Mouse (Mus musculus): ENCODE measurements around the gene Gm13271.
"Not testable (repeated sequence)": the region's sequence is repeated elsewhere in the genome, so short reads cannot be mapped to it uniquely, and the experiment has no call there.

Gm13271 gene

DNA sequence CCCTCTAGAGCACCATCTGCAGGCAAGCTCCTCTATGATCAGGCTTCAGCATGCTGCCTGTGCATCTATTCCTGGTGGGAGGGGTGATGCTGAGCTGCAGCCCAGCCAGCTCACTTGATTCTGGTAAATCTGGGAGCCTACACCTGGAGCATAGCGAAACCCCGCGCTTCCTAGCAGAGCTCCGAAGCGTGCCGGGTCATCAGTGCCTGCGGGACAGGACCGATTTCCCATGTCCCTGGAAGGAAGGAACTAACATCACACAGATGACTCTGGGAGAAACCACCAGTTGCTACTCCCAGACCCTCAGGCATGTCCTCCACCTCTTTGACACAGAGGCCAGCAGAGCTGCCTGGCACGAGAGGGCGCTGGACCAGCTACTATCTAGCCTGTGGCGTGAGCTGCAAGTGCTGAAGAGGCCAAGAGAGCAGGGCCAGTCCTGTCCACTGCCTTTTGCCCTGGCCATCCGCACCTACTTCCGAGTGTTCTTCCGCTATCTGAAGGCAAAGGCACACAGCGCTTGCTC lies at the start of gene Gm13271:
Gene Gm13271, plus strand, starts transcription at position 51 of the 523 bp plus-strand sequence.
- in situ Hi-C loops (cut with MboI, MseI) = not testable (repeated sequence)

DNA sequence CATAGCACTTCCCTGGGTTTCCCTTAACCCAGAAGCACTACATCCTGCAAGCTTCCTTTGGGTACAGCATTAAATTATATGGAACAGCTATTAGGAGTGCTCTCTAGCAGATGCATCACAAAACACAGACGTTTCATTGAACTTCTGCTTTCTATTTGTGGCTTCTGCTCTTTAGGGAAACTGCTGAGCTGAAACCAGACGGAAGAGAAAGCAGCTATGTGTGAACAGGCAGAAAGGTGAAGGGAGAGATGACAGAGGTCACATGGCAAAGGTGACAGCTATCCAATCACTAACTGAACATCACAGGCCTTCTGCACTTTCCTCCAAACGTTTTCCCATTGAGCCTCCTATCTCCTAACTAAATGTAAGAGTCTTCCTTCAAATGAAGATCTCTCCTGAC lies 48.7 kb upstream of the Gm13271 start:
- in situ Hi-C loops (cut with MboI, MseI) = no loop called here

DNA sequence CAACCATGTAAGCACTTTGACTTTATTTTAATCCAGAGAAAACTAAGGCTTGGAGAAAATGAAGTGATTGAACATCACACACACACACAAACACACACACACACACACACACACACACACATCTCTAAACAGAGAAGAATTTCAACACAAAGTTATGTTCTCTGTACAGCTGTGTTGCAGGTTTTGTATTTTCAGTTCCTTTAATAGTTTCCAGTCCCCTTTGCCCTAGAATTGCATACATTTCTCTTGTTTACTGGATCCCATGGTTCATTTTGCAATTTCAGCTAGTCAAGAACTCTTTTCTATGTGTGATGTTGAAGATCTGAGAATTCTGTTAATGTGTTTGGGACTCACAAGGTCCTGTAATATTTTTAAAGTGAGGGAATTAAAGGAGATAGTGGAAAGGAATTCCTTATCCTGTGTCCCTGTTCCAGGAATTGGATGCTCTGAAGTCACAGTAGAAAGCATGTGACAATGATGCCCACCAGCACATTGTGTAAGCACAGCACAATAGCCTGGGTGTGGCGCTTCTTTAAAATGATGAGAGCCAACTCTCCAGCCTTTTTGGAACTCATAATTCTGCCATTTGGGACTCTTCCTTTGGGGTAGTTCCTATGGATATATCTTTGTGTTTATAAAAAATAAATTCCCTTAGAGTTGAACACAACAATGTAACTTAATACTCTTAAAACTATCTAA lies 47.4 kb upstream of the Gm13271 start:
- in situ Hi-C loops (cut with MboI, MseI) = no loop called here

GRCm38 (mm10) chr4:88714281-88714680 lies 40.4 kb upstream of the Gm13271 start:
- in situ Hi-C loops (cut with MboI, MseI) = no loop called here

DNA sequence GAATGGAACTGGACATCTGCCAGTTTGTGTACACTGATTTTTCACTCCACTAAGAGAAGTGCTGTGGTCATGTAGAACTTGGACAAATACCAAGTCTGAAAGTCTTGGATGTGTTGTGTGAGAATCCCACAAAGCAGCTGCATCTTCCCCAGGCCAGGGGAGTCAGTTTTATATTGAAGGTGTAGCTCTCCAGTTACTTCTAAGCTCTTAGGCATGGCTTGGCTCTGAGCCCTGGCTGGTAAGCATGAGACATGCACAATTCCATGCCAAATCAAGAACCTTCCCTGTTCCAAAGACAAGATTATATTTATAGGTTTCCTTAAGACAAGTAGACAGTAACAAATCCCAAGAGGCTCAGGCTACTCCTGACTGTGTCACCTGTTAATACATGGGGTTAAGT lies 39.6 kb upstream of the Gm13271 start:
- in situ Hi-C loops (cut with MboI, MseI) = no loop called here

- in situ Hi-C loops (cut with MboI, MseI) = no loop called here
Observed at GRCm38 (mm10) chr4:88718715-88719114, 36.0 kb upstream of the Gm13271 start.

- in situ Hi-C loops (cut with MboI, MseI) = loop anchor here (10.0 kb wide), 1 partner anchor 413 kb away; the partner anchor contains the start of gene Mtap
Observed at GRCm38 (mm10) chr4:88721791-88722721, 32.6 kb upstream of the Gm13271 start, which contains the start of the genes Gm26566 and Klhl9. Gene Gm26566, plus strand, starts transcription at chr4:88721805. Gene Klhl9, minus strand, starts transcription at chr4:88722465.

- in situ Hi-C loops (cut with MboI, MseI) = loop anchor here (10.0 kb wide), 1 partner anchor 411 kb away; the partner anchor contains the start of gene Mtap
Observed at GRCm38 (mm10) chr4:88723497-88724090, 31.1 kb upstream of the Gm13271 start.

DNA sequence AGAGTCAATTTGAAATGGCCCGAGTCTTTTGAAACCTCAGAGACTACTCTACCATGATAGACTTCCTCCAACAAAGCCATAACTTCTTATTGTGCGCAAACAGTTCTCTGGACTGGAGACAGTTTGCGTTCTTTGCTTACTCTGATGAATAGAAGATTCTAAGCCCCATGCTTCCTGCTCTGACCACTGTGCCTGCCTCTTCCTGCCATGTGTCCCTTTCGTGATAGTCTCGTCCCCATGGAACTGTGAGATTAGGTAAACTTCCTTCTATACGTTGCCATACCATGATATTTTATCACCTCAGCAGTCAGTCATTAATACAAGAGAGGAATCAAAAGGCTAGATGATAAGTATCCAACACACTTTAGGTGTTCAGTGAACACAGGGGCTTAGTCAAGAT lies 27.9 kb upstream of the Gm13271 start:
- in situ Hi-C loops (cut with MboI, MseI) = loop anchor here (10.0 kb wide), 1 partner anchor 408 kb away; the partner anchor contains the start of gene Mtap

GRCm38 (mm10) chr4:88727324-88727723 lies 27.3 kb upstream of the Gm13271 start:
- in situ Hi-C loops (cut with MboI, MseI) = loop anchor here (10.0 kb wide), 1 partner anchor 407 kb away; the partner anchor contains the start of gene Mtap

DNA sequence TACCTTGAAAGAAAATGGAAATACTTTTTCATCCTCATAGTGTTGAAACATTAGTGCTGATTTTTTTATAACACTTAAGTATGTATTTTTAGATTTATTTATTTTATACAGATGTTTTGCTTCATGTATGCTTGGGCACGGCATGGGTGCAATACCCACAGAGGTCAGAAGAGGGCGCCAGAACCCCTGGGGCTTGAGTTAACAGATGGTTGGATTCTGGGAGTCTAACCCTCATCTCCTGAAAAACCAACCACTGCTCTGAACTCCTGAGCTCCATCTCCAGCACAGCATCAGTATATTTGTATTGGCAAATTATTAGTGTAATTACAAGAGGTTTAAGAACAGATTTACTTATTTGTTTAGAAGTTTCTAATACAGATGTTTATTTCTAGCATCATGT lies 16.2 kb upstream of the Gm13271 start:
- in situ Hi-C loops (cut with MboI, MseI) = no loop called here

DNA sequence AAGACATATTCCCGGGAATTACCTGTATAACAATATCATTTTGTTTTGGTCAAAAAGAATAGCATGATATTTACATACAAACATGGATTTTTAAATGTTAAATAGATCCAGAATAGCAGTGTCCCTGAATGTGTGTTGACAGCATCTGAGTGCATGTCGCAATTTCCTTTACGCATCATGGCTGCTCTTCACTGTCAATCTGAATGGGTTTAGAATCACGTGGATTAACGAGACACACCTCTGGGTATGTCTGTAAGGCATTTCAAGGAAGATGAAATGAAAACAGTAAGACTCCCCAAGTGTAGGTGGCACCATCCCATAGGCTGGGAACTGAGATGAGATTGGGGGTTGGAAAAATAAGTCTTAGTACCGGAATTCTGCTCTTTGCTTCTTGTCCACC lies 15.6 kb upstream of the Gm13271 start:
- in situ Hi-C loops (cut with MboI, MseI) = no loop called here

DNA sequence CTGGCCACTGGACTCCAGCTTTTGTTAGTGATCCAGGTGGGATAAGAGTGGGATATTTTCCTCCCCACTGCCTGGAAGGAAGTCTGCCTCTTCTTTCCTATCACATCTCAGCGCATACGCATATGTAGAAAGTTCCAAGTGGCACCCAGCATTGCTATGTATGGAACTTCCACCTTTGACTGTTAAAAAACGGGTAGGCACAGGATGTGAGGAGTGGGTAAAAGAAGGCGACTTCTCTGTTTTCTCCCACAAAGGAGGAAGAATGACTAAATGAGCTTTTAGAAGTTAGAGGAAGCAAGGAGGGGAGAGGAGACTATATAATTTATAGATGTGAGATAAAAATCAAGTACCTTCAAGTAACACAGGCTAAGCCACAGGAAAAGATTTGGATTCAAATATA lies 13.2 kb upstream of the Gm13271 start:
- in situ Hi-C loops (cut with MboI, MseI) = loop anchor here (5.0 kb wide), 1 partner anchor 41 kb away; the partner anchor contains the start of gene Ifnz

DNA sequence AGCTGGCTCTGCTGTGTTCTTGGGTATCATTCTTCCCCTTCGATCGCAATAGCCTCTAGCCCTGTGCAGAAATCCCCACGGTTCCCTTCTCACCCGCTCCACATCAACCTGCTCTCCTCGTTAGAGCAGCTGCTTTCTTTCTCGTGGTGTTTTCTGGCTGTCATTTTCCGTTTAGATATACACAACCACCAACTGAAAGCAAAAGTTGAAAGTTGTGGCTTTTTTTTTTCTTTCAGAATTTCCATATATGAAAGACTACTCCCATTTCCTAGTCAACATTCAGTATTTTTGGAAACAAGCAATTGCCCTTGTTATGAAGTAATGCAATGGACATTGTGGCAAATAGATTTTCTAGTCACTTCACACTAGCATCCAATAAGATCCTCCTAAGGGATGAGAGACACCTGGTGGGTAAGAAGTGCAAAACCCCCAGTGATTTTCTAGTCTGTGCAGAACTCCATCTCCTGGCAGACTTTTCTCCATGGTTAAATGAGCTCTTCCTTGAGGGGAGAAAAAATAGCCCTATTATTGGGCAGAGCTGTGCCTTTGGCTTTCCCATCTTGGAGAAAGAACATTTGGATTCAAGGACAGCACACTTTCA lies 11.8 kb upstream of the Gm13271 start:
- in situ Hi-C loops (cut with MboI, MseI) = loop anchor here (5.0 kb wide), 1 partner anchor 39 kb away; the partner anchor contains the start of gene Ifnz

- in situ Hi-C loops (cut with MboI, MseI) = loop anchor here (5.0 kb wide), 1 partner anchor 38 kb away; the partner anchor contains the start of gene Ifnz
Observed at GRCm38 (mm10) chr4:88744207-88744606, 10.5 kb upstream of the Gm13271 start.

DNA sequence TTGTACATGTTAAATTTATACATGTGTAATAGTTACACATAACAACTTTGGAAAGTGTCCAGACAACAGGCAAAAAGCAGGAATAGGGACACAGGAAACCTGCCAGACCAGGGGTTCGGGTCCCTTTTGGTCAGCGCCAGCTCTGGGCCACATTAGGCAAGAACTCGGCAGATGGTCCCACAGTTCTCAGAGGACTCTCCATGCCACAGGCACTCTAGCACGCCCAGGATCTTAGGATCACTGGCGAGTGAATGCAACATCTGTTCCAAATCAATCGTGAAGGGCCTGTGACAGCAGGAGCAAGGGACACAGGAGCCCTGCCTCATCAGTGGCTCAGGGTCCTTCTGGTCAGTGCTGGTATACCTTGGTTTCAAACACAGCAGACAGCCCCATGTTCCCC lies 4.7 kb upstream of the Gm13271 start:
- in situ Hi-C loops (cut with MboI, MseI) = no loop called here

DNA sequence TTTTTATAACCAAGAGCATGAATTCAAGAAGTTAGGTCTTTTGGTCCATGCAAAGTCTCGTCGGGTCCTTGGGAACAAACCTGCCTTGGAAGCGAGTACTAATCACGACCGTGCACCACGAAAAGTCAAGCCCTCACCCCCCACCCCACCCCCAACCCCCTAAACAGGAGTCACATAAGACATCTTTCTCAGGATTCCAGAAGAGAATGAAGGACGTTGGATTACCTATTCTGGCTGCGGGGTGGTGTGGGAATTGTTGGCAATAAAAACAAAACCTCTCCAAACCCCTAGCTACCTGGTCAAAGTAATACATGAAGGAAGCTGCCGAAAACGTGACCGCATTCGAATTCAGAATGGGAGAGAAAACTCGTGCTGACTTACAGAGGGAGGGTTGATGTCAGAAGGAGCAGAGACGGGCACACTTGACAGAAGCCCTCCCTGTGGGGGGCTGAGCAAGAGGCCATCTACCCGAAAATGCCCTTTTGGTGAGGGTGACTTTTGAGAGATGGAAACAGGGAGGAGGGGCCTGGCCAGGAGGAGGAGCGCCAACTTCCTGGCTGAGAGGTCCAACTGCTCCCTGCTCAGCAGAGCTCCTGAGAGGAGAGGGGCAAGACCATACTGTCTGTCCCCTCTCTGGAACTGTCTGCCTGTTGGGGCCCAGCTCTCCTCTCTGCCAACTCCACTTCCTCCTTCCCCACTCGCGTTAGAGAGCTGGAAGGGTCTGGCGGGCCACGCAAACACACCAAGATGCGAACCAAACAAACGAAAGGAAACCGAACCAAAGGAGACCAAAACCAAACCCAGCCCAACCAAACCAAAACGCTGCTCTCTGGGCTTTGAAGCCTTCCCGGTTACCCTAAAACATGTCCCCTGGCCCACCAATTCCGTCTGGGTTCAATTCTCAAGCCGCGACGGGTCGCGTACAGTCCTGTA lies 2.2 kb downstream of the Gm13271 start:
- in situ Hi-C loops (cut with MboI, MseI) = not testable (repeated sequence)

DNA sequence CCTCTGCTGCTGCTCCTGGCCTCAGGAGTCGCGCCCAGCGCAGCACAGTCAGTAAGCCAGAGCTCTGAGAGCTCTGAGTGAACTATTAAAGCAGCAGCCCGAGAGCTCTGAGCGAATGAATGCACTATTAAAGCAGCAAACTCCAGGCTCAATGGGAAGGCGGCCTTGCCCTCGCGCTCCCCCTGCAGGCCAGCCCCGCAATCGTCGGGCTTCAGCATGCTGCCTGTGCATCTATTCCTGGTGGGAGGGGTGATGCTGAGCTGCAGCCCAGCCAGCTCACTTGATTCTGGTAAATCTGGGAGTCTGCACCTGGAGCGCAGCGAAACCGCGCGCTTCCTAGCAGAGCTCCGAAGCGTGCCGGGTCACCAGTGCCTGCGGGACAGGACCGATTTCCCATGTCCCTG lies 3.0 kb downstream of the Gm13271 start:
- in situ Hi-C loops (cut with MboI, MseI) = not testable (repeated sequence)

DNA sequence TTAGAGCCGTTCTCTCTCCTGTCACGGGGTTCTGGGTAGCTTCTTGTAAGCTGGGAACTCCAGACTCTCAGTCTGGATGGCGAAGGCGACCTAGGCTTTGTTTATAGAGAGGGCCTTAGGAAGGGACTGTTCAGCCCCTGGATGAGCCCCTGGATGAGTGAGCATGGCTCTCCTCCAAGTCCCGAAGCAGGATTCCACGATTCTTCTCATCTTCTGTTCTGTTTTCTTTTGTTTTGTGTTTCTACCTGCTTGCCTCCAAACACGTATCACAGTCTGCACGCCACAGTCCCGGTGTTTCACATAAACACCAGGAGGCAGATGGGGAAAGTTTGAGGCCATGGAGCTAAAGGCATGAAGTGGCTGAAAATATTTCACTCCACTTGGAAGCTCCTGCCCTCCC lies 4.1 kb downstream of the Gm13271 start:
- in situ Hi-C loops (cut with MboI, MseI) = not testable (repeated sequence)
